Mouse (Mus musculus): ENCODE data around the gene Lama2.

The Lama2 gene

GRCm38 (mm10) chr10:27619658-27620057 lies at the start of gene Lama2:
Gene Lama2, minus strand, starts transcription at chr10:27619758.
- no peak for DNase-seq (ENCODE audit: low spot score in 2 of 2)

GRCm38 (mm10) chr10:27664391-27664790 lies 44.8 kb upstream of the Lama2 start:
- DNase-seq (ENCODE audit: low spot score in 2 of 2) = no peak

GRCm38 (mm10) chr10:27663396-27663795 lies 43.8 kb upstream of the Lama2 start:
- DNase-seq (ENCODE audit: low spot score in 2 of 2) = no peak

- no peak for DNase-seq (ENCODE audit: low spot score in 2 of 2)
These were observed 34.6 kb upstream of the Lama2 start for GRCm38 (mm10) chr10:27654164-27654563.

- no peak for DNase-seq (ENCODE audit: low spot score in 2 of 2)
These were observed 33.3 kb upstream of the Lama2 start for GRCm38 (mm10) chr10:27652694-27653335.

- DNase-seq (ENCODE audit: low spot score in 2 of 2) = no peak
These were observed 16.2 kb upstream of the Lama2 start for GRCm38 (mm10) chr10:27635721-27636120.

GRCm38 (mm10) chr10:27631002-27631401 lies 11.4 kb upstream of the Lama2 start:
- DNase-seq (ENCODE audit: low spot score in 2 of 2) = no peak

GRCm38 (mm10) chr10:27621697-27622449 lies 2.3 kb upstream of the Lama2 start:
- no peak for DNase-seq (ENCODE audit: low spot score in 2 of 2)

GRCm38 (mm10) chr10:27617522-27618020 lies 2.0 kb downstream of the Lama2 start:
- no peak for DNase-seq (ENCODE audit: low spot score in 2 of 2)

- no peak for DNase-seq (ENCODE audit: low spot score in 2 of 2)
These were observed 2.7 kb downstream of the Lama2 start for GRCm38 (mm10) chr10:27616641-27617415.

GRCm38 (mm10) chr10:27595675-27596074 lies 23.9 kb downstream of the Lama2 start:
- no peak for DNase-seq (ENCODE audit: low spot score in 2 of 2)

- DNase-seq (ENCODE audit: low spot score in 2 of 2) = no peak
These were observed 86.3 kb downstream of the Lama2 start for GRCm38 (mm10) chr10:27533217-27533616.

- no peak for DNase-seq (ENCODE audit: low spot score in 2 of 2)
These were observed 110.6 kb downstream of the Lama2 start for GRCm38 (mm10) chr10:27508847-27509459.

- no peak for DNase-seq (ENCODE audit: low spot score in 2 of 2)
These were observed 118.7 kb downstream of the Lama2 start for GRCm38 (mm10) chr10:27500863-27501262.

- no peak for DNase-seq (ENCODE audit: low spot score in 2 of 2)
These were observed 131.1 kb downstream of the Lama2 start for GRCm38 (mm10) chr10:27488452-27488851.

- no peak for DNase-seq (ENCODE audit: low spot score in 2 of 2)
These were observed 135.5 kb downstream of the Lama2 start for GRCm38 (mm10) chr10:27484041-27484440.

GRCm38 (mm10) chr10:27475540-27475939 lies 144.0 kb downstream of the Lama2 start:
- no peak for DNase-seq (ENCODE audit: low spot score in 2 of 2)

GRCm38 (mm10) chr10:27468274-27468673 lies 151.3 kb downstream of the Lama2 start:
- DNase-seq (ENCODE audit: low spot score in 2 of 2) = no peak

GRCm38 (mm10) chr10:27413583-27414465 lies 205.7 kb downstream of the Lama2 start:
- no peak for DNase-seq (ENCODE audit: low spot score in 2 of 2)

GRCm38 (mm10) chr10:27390753-27391152 lies 228.8 kb downstream of the Lama2 start:
- DNase-seq (ENCODE audit: low spot score in 2 of 2) = no peak

GRCm38 (mm10) chr10:27387531-27387930 lies 232.0 kb downstream of the Lama2 start:
- DNase-seq (ENCODE audit: low spot score in 2 of 2) = no peak

Data from spleen, postnatal 14 days (tissue).